Mouse (Mus musculus) right cerebral cortex, postnatal 36 days (tissue): ENCODE results near the gene Gm21861.
"Not testable (repeated sequence)": the region's sequence is repeated elsewhere in the genome, so short reads cannot be mapped to it uniquely, and the experiment has no call there.

Source experiments
- DNase-seq, 2 experiments: peaks; one replicate each; pipeline ENCODE4 v3.0.0; 2022; ENCODE audit warnings: low spot score in 2 of 2, mixed read lengths in 1 of 2

Gm21861 gene

DNA sequence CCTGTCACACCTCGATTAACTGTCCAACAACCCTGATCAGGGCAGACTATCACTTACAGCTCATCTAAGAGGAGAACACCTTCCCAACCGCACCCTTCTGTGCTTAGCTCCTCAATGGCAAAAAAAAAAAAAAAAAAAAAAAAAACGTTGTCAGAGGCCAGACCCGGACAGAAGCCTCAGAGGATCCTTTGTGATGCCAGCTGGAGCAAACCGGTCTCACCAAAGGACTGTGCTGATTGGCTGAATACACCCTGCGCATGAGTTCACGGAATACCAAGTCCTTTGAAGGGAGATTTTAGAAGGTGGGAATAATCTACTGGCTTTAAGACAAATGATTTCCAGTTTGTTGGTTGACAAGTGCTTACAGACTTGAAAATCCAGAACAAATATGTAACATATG lies at the start of gene Gm21861:
TSS of gene Gm21861 (minus strand) at position 101 of the 400 bp plus-strand sequence.
- DNase-seq, result not testable (repeated sequence)
